Mouse (Mus musculus): ENCODE data around the gene Rimkla. TPM values are rescaled to one million over a fixed set of nuclear protein-coding genes. Genes with fewer than 3 reads are reported as not detected.

The Rimkla gene
- polyA plus RNA-seq, 1 experiment from 2014 or later, result 8.5 TPM

GRCm38 (mm10) chr4:119437936-119438335 is 54.5 kb downstream of the Rimkla start:
- Histone ChIP-seq H3K9me3 (no peaks in the 10 kb centered on the region), H3K9ac (no peak overlapping the region), H3K4me1 (no peaks in the 10 kb centered on the region), H3K36me3 (replicated peaks) (no peaks in the 10 kb centered on the region), H3K27ac (no peak overlapping the region), H3K27me3 (0 out of 2 replicates have a peak, but pooled peaks cover 7% of the 10 kb centered on the region), H3K4me3 (replicated peaks) (no peak overlapping the region), H3K4me2 (no peak overlapping the region)
- 97% methylated on average over 2 of the region's 2 CpGs for WGBS
- no peak for ATAC-seq (ENCODE audit: low FRiP score)

GRCm38 (mm10) chr4:119430678-119431077 is 61.8 kb downstream of the Rimkla start:
- 0 out of 2 replicates have a peak, but pooled peaks cover 7% of the 10 kb centered on the region for H3K27me3 ChIP-seq
- H3K9ac ChIP-seq, result no peak overlapping the region
- H3K4me1 ChIP-seq, result no peaks in the 10 kb centered on the region
- H3K36me3 ChIP-seq (replicated peaks), result no peaks in the 10 kb centered on the region
- H3K27ac ChIP-seq, result no peak overlapping the region
- ATAC-seq (ENCODE audit: low FRiP score), result no peak
- no peak overlapping the region for H3K4me2 ChIP-seq
- 26% methylated on average over 5 of the region's 5 CpGs for WGBS
- no peak overlapping the region for H3K4me3 ChIP-seq (replicated peaks)
- H3K9me3 ChIP-seq, result no peaks in the 10 kb centered on the region

- Histone ChIP-seq H3K9me3 (no peaks in the 10 kb centered on the region), H3K4me1 (peaks cover 9% of the 10 kb centered on the region), H3K4me3 (replicated peaks) (no peak overlapping the region), H3K27me3 (0 out of 2 replicates have a peak, but pooled peaks cover 4% of the 10 kb centered on the region), H3K9ac (no peak overlapping the region), H3K4me2 (no peak overlapping the region), H3K27ac (no peak overlapping the region), H3K36me3 (replicated peaks) (no peaks in the 10 kb centered on the region)
- WGBS, result 62% methylated on average over 2 of the region's 2 CpGs
- no peak for ATAC-seq (ENCODE audit: low FRiP score)
Measured at GRCm38 (mm10) chr4:119427680-119428079, 64.7 kb downstream of the Rimkla start.

GRCm38 (mm10) chr4:119425601-119426000 is 66.8 kb downstream of the Rimkla start:
- H3K36me3 ChIP-seq (replicated peaks), result no peaks in the 10 kb centered on the region
- no peak overlapping the region for H3K4me3 ChIP-seq (replicated peaks)
- no peak overlapping the region for H3K27ac ChIP-seq
- H3K9me3 ChIP-seq, result no peaks in the 10 kb centered on the region
- no peak for ATAC-seq (ENCODE audit: low FRiP score)
- no peak overlapping the region for H3K4me2 ChIP-seq
- H3K4me1 ChIP-seq, result peaks cover 19% of the 10 kb centered on the region
- H3K9ac ChIP-seq, result no peak overlapping the region
- 0 out of 2 replicates have a peak, but pooled peaks cover 4% of the 10 kb centered on the region for H3K27me3 ChIP-seq
- 66% methylated on average over 2 of the region's 2 CpGs for WGBS

GRCm38 (mm10) chr4:119425077-119425476 is 67.4 kb downstream of the Rimkla start:
- 95% methylated on average over 2 of the region's 2 CpGs for WGBS

GRCm38 (mm10) chr4:119422294-119422964 is 70.0 kb downstream of the Rimkla start, which contains the start of the genes Ppcs and Zmynd12:
Gene Ppcs, minus strand, starts transcription at chr4:119422420.
Gene Zmynd12, plus strand, starts transcription at chr4:119422814.
- peak within 1 kb of the TSS; percentile 80 for H3K4me2 ChIP-seq
- peak within 1 kb of the TSS; percentile 84 for H3K27ac ChIP-seq
- H3K4me1 ChIP-seq, result peaks cover 19% of the 10 kb centered on the region
- H3K4me3 ChIP-seq (replicated peaks), result peak within 1 kb of the TSS; percentile 60
- under 1% methylated on average over 52 of the region's 52 CpGs for WGBS
- 0 out of 2 replicates have a peak, but pooled peaks cover 4% of the 10 kb centered on the region for H3K27me3 ChIP-seq
- ATAC-seq (ENCODE audit: low FRiP score), result peak; percentile 94
- H3K9ac ChIP-seq, result peak within 1 kb of the TSS; percentile 77
- no peaks in the 10 kb centered on the region for H3K36me3 ChIP-seq (replicated peaks)
- H3K9me3 ChIP-seq, result no peaks in the 10 kb centered on the region

More at GRCm38 (mm10) chr4:119425077-119425476, 67.4 kb downstream of the Rimkla start:
- Histone ChIP-seq H3K9me3 (no peaks in the 10 kb centered on the region), H3K4me3 (replicated peaks) (no peak overlapping the region), H3K27ac (no peak overlapping the region), H3K27me3 (0 out of 2 replicates have a peak, but pooled peaks cover 4% of the 10 kb centered on the region), H3K36me3 (replicated peaks) (no peaks in the 10 kb centered on the region), H3K9ac (no peak overlapping the region), H3K4me2 (no peak overlapping the region), H3K4me1 (peaks cover 19% of the 10 kb centered on the region)
- no peak for ATAC-seq (ENCODE audit: low FRiP score)

- ATAC-seq (ENCODE audit: low FRiP score), result no peak; the same call in 1 of the 2 replicates
- peak overlapping the region; percentile 80 for H3K4me2 ChIP-seq
- H3K4me3 ChIP-seq (replicated peaks), result peak overlapping the region; percentile 60
- peak overlapping the region; percentile 84 for H3K27ac ChIP-seq
- H3K4me1 ChIP-seq, result peaks cover 19% of the 10 kb centered on the region
- H3K9me3 ChIP-seq, result no peaks in the 10 kb centered on the region
- WGBS, result under 1% methylated on average over 31 of the region's 31 CpGs
- H3K27me3 ChIP-seq, result 0 out of 2 replicates have a peak, but pooled peaks cover 4% of the 10 kb centered on the region
- no peaks in the 10 kb centered on the region for H3K36me3 ChIP-seq (replicated peaks)
- H3K9ac ChIP-seq, result peak overlapping the region; percentile 77
Measured at GRCm38 (mm10) chr4:119421921-119422293, 70.5 kb downstream of the Rimkla start.

- WGBS, result 79% methylated on average over 3 of the region's 3 CpGs
- ATAC-seq (ENCODE audit: low FRiP score), result no peak
- H3K36me3 ChIP-seq (replicated peaks), result no peaks in the 10 kb centered on the region
- H3K4me2 ChIP-seq, result peak overlapping the region; percentile 80
- H3K27ac ChIP-seq, result no peak overlapping the region
- 0 out of 2 replicates have a peak, but pooled peaks cover 4% of the 10 kb centered on the region for H3K27me3 ChIP-seq
- H3K9ac ChIP-seq, result peak overlapping the region; percentile 77
- no peaks in the 10 kb centered on the region for H3K9me3 ChIP-seq
- H3K4me3 ChIP-seq (replicated peaks), result peak overlapping the region; percentile 60
- peaks cover 19% of the 10 kb centered on the region for H3K4me1 ChIP-seq
Measured at GRCm38 (mm10) chr4:119421191-119421590, 71.2 kb downstream of the Rimkla start.

GRCm38 (mm10) chr4:119417894-119418293 is 74.5 kb downstream of the Rimkla start:
- Histone ChIP-seq H3K27ac (no peak overlapping the region), H3K9me3 (no peaks in the 10 kb centered on the region), H3K4me1 (peaks cover 22% of the 10 kb centered on the region), H3K9ac (no peak overlapping the region), H3K4me2 (no peak overlapping the region), H3K4me3 (replicated peaks) (no peak overlapping the region), H3K36me3 (replicated peaks) (no peaks in the 10 kb centered on the region), H3K27me3 (no peaks in the 10 kb centered on the region)
- no peak for ATAC-seq (ENCODE audit: low FRiP score)
- 84% methylated on average over 3 of the region's 3 CpGs for WGBS

- H3K4me3 ChIP-seq (replicated peaks), result no peak overlapping the region
- WGBS, result 80% methylated on average over 3 of the region's 3 CpGs
Measured at GRCm38 (mm10) chr4:119417270-119417669, 75.2 kb downstream of the Rimkla start.

More at GRCm38 (mm10) chr4:119417270-119417669, 75.2 kb downstream of the Rimkla start:
- H3K27ac ChIP-seq, result no peak overlapping the region
- peaks cover 23% of the 10 kb centered on the region for H3K4me1 ChIP-seq
- H3K27me3 ChIP-seq, result no peaks in the 10 kb centered on the region
- no peak overlapping the region for H3K9ac ChIP-seq
- H3K4me2 ChIP-seq, result no peak overlapping the region
- no peaks in the 10 kb centered on the region for H3K36me3 ChIP-seq (replicated peaks)
- no peak for ATAC-seq (ENCODE audit: low FRiP score)
- H3K9me3 ChIP-seq, result no peaks in the 10 kb centered on the region
